Mouse (Mus musculus): ENCODE data around the gene Pla2g6. TPM values are rescaled to one million over a fixed set of nuclear protein-coding genes. Genes with fewer than 3 reads are reported as not detected.

Gene Pla2g6
- total and polyA plus RNA-seq, 3 experiments, result 26.1 to 50.1 (median 30.6) TPM

DNA sequence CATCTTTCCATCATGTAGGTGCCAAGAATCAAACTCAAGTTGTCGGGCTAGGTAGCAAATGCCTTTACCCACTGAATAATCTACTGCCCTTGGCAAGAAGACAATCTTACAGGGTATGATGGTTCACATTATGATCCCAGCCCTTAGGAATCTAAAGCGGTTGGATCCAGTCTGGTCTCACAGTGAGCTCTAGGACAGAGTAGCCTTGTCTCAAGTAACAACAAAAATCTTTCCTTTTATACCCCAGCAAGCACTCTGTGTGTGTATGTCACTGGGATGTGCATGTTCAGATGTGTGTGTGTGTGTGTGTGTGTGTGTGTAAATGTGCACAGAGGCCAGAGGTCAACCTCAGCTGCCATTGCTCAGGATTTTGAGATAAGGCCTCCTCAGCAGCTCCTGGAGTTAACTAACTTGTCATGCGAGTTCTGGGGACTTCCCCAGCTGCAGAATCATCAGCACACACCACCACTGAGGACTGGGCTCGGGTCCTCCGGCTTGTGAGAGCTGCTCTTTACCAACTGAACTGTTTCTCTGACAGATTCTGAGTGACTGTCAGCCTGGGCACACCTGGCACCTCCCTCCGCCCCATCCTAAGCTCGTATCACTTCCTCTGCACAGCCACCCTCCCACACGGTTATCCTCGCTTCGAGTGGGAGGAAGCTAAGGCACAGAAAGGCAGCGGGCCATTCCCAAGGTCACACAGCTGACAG lies 5.8 kb downstream of the Pla2g6 start:
- peak; percentile 48 for DNase-seq

DNA sequence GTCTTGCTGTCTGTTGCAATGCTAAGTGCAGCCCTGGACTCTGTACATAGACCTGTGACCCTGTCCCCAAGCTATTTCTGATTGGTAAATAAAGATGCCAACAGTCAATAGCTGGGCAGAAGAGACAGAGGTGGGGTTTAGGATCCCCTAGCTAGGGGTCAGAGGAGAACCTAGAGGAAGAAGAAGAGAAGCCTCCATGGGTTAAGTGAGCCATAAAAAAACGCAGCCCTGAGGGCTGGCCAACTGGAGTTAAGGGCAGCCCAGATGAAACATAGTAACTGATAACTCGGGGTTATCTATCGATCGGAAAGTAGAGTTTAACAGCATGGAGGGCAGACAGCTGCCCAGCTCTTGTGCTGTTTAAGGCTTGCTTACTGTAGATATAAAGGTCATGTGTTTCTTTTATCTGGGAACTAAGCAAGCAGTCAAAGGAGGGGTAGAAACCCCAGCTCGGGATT lies 6.4 kb downstream of the Pla2g6 start:
- DNase-seq, result no peak

DNA sequence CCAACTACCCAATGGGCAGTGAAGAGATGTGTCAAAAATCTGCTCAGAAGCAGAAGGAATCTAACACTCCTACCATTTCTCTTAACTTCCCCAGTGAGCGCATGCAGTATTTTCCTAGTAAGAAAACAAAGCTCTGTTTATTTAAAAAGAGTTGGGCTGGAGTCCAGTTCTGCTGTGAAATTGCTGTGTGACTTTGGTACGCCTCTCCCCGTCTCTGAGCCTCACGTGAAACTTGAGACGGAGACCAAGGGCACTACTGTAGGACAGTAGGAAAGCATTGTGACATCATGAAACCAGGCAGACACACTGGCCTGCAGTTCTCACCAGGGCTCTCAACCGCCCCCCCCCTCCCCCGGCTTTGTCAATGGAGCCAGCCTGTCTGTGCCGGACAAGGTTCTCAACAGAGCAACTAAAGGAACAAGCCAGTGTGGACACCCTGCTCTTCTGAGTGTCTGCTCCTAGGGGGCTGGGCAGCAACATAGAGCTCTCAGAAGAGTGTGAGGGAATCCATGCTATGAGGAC lies 14.3 kb downstream of the Pla2g6 start:
- DNase-seq, result no peak

DNA sequence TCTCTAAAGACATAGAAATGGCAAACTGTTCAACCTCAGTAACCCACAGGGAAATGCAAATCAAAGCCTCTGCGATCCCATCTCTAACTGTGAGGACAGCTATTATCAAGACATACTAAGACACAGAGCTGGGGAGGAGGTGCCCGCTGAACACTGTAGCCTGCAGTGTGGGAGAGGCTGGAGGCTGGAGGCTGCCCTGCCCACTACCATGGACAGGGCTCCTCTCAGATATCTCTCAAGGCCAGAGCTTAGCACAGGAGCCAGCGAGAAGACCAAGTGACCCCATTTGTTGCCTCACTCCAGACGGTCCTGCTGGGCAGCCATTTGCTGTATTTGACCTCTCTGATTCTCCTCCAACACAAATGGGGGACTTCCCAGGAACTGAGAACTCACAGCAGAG lies 20.3 kb downstream of the Pla2g6 start:
- peak; percentile 27 for DNase-seq

DNA sequence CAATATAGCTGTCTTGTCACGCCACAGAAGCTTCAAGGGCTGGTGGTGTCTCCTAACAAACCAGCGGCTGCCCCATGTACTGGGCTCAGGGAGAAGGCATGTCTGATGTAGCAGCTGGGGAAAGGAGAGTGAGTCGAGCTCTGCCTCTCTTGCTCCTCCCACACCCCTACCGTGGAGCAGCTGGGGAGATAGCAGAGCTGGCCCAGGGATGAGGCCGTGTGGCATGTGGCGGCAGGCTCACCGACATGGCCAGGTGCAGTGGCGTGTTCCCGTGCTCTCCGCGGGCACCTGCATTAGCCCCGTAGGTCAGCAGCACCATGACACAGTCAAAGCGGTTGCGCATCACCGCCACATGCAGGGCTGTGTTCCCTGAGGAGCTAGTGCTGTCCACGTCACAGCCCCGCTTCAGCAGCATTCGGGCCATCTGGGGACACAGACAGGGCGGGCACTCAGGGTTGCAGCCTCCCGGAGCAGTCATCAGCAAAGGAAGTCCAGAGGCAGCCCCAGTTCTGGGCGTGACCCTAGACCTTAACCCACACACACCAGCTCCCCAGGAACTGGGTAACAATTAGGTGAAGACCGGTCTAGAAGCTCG lies 22.1 kb downstream of the Pla2g6 start:
- DNase-seq, result no peak

DNA sequence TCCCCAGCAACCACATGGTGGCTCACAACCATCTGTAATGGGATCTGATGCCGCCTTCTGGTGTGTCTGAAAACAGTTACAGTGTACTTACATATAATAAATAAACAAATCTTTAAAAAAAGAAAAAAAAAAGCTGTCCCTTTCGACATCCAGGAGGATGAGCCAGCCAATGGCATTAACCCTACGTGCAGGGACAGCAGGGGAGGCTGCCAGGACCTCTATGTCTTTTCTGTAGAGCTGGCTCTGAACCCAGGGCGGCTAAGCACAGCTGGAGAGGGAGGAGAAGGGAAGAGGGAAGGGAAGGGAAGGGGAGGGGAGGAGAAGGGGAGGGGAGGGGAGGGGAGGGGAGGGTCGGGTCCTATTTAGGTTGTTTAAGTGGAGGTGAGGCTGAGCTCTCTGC lies 23.4 kb downstream of the Pla2g6 start:
- DNase-seq, result no peak

DNA sequence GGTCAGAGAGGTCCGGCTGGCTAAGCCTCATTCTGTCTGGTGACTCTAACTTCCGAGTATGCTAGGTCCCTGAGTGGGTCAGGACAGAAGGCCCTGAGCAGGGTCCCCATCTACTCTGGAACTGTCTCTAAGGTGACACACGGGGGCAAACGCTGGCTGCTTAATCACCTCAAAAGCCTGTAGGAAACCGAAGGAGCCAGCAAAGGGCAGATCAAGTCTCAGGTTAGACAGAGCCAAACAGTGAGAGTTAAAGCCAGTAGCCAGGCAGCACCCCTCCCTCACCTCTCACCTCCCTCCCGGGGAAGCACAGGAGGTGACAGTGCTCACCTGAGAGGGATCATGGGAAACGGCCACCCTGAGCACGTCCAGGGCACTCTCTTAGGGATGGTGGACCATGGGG lies 24.5 kb downstream of the Pla2g6 start:
- no peak for DNase-seq

DNA sequence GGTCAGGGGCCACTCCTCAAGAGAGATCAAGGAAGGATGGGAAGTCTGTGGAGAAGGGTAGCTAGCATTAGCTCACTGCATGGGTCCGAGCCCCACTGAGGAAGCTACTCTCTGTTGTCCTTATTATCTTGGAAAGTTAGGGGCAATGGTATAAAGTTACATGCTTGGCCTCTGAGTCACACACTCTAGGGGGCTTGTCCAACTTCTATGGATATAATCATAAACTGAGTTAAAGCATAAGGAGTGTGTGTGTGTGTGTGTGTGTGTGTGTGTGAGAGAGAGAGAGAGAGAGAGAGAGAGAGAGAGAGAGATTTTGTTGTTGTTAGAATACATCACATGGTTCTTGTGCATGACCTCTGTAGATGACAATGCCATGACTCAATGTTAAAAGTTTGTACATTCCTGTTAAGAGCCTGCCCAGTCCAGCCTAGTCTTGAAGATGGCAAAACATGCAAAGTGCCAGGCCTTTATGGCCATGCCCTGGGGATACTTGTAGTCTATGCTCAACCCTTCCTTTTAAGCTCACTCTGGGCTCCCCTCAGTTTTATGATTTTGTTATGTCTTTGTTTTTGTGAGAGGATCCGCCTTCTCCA lies 28.5 kb downstream of the Pla2g6 start:
- no peak for DNase-seq

DNA sequence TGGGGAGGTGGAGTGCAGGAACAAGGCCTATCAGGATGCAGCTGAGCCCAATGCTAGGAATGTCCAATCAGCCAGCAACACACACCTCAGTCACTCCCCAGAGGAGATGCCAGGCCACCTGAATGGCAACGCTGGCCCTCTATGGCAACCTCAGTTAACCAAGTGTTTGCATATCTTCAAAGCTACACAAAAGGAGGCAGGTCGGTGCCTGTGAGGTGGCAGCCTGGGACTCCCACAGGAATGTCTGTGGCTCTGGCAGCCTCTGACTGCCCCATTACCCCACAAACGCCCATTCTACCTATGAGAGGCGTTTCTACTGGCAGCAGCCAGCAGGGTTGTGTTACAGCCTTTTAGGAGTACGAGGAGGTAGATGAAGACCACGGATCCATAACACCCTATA lies 29.6 kb downstream of the Pla2g6 start:
- no peak for DNase-seq

DNA sequence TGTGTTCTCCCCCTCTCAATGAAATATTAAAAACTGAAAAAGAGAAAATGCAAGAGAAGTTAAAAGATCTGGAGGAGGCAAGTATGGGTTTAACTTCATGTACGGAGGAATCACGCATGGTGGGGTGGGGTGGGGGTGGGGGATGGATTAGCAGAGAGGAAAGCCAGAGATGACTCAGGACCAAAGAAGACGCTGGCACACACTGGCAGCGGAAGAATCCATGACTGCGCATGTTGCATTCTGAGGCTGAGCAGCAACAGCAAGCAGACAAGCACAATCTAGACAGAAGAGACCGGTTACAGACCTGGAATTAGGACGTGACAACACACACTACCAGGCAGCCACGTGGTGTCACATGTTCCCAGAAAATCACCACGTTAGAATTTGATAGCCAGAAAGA lies 35.4 kb downstream of the Pla2g6 start:
- no peak for DNase-seq

DNA sequence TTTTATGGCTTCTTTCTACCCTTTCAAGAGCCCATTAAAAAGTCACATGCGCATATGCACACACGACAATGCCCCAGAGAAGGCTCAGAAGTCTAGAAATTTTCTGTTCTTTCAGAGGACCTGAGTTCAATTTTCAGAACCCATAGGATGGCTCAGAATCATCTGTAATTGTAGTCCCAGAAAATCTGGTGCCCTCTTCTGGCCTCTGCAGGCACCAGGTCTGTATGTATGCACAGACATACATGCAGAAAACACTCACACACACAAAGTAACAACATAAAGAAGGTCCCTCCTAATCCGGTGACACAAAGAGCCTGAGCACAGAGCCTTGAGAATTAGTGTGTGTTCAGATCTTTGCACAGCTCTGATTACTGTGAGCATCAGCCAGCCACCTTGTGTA lies 37.9 kb downstream of the Pla2g6 start:
- DNase-seq, result no peak

DNA sequence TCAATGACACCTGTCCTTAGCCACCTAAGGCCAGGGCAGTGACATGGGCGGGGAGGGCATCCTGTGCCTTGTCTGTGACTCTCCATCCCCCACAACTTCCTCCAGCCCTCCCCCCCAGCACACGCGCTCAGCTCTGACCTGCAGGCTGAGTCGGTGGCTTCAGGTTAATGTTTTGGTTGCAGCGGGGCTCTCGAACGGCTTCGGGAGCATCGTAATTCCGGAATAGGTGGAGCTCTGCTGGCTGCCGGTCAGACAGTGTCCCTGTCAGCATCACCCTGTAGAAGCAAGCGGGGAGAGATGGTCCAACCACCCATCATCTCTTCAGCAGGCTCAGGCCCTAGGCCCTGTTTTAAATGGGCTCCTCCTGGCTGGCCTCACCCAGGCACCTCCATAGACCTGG lies 38.7 kb downstream of the Pla2g6 start:
- DNase-seq, result no peak

DNA sequence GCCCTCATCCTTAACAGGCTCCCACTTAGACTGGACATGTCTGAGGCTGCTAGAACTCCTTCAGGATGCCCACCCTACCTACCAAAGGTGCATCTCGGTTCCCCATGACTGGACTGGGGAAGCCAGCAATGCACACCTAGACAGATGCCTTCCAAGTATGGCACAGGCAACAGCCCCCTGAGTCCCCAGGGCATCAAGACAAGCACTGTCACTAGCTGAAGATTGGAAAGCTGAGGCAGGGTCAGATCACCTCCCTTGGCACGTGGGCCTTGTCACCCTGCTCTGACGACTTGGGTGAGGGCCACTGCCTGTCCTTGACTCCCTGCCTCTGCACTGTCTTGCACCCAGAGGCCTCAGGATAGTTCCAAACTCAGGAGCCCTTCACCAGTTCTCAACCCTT lies 39.8 kb downstream of the Pla2g6 start:
- DNase-seq, result no peak

DNA sequence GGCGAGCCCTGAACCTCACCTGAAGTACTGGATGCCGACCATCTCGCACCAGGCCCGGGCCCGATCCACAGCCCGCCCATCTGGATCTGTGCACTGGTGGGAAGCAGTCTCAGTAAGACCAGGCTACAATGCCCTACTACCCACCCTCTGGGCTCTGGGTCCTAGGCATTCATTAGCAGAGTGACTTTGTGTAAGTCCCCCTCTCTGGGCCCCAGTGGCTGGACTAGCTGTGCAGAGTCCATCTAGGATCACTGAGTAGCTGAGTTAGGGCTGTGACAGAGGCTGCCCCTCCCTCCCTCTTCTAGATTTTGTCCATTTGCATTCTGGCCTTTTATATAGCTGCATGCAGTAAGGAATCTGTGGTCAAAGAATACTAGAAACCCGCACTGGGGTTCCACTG lies 41.1 kb downstream of the Pla2g6 start:
- no peak for DNase-seq

DNA sequence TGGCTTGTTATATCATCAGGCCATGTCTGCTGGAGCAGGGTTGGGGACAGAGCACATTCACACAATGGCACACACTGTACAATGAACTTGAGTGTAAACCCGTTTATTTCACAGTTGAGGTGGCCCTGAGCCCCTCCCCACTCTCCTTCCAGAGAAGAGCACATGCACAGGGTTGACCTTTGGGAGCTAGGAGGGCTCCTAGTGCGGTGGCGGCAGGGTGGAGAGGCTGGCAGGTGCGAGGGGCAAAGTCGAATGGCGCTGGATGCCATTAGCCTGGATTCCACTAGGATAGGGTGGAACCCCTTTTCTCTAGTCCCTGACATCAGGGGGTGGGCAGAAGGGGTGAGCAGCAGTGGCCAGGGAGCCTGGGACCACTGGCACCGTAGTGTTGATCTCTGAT lies 42.0 kb downstream of the Pla2g6 start:
- no peak for DNase-seq

DNA sequence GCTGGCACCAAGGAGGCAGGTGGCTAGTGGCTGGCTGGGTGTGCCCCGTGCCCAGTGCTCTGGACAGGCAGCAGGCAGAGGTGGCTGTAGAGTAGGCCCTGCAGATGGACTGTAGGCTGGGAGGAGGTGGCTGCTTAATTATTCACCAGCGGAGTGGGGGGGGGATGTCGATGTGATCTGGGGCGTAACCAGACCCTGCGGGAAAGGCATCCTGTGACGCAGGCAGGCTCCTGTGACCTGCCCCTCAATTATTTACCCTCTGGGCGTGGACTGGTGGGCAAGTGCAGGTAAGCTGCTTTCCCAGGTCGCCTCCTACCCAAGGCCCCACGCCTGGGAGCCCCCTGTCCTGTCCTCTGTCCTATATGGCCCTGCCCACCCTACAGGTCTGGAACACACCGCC lies 42.8 kb downstream of the Pla2g6 start, which contains the start of gene Baiap2l2:
Gene Baiap2l2, minus strand, starts transcription at position 139 of the 400 bp plus-strand sequence.
- no peak for DNase-seq

DNA sequence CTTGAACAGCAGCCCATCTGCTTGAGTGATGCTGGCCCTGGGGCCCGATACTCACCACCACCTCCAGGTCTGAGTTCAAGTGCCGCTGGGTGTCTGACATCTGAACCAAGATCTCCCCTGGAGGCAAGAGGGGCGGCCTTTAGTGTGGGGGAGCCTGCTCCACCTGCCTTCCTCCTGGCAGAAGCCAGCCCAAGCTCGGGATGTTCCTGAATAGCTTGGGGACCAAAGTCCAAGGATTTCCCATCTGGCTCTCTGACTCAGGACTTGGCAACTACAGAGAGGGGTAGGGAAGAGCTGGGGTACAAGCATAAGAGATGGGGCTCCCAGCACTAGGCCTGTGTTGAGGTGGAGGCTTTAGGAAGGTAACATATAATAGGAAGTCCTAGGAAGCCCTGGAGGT lies 44.8 kb downstream of the Pla2g6 start:
- no peak for DNase-seq

DNA sequence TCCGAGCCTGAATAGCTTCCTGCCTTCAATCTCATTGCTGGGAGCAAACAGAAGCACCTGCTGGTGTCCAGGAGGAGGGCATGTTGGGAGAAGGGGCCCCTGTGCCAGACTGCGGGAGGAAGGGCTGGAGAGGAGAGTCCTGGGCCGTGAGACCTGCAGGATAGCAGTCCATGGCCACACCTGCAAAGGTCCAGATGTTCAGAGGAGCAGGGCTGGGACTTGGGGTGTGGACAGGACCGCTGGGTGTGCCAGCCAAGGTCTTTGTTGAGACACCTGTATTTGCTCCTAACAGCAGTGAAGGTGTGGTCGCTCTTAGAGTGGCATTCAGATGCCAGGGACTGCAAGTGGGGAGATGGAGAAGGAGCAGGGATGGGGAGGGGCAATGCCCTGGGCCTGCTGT lies 45.8 kb downstream of the Pla2g6 start:
- DNase-seq, result no peak

DNA sequence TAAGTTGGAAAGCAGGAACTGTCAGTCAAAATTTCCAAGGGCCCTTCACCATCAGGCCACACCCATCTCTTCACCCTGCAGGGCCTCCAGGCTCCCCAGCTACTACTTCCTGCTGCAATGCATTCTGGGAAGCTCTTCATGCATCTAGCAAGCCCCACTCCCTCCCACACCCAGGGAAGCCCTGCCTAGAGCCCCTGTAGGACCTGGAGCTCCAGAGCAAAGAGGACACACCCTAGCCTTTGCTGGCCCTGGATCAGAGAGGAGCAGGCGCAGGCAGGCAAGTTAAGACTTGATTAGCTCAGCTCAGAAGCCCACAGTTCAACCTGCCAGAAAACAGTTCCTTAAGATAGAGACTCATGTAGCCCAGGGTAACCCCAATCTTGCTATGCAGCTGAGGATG lies 46.8 kb downstream of the Pla2g6 start:
- DNase-seq, result no peak

DNA sequence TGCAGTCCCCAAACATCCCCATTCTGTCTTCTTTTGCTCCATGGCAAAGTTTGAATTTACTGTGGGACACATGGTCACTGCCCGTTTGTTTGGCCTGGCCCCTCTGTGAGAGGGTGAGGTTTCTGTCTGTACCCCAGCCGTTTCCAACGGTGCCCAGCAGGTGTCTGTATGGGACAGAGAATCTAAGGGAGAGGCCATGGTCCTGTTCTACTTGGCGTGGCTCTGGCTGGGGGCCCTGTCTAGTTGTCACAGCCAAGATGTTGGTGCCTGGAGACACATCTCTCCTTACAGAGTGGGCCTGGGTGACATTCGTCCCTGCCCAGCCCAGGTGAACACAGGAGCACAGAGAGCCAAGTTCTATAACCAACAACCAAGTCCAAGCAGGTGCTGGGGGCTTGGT lies 47.3 kb downstream of the Pla2g6 start:
- no peak for DNase-seq

DNA sequence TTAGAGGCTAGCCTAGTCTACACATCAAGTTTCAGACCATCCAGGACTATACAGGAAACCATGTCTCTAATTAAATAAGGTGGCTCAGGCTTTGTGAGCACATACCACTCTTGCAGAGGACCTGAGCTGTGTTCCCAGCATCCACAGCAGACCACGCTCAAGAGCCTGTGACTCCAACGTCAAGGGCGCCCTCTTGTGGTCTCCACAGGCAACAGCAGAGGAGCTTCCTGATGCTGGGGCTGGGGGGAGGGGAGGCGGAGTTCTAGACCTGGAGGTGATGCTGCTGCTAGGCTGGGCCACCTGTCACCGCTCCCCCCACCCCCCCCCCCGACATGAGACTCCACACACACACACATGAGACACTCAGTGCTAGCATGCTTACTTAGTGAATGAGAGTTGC lies 48.0 kb downstream of the Pla2g6 start:
- no peak for DNase-seq

DNA sequence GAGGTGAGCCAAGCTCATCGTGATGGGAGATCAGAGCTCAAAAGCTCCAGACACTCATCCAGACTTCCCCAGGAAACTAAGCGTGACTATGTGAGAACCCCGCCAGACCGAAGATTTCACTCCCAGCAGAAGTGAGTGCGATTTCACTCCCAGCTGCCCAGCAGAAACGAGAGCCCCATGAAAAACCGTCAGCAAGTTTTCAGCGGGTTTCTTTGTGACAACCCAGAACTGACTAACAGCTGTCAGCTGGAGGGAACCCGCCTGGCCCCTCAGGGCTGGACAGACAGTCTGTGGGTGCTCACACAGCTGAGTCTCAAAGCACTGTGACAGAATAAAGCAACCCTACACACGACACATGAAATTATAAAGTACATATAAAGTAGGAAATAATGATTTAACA lies 50.5 kb downstream of the Pla2g6 start:
- no peak for DNase-seq

DNA sequence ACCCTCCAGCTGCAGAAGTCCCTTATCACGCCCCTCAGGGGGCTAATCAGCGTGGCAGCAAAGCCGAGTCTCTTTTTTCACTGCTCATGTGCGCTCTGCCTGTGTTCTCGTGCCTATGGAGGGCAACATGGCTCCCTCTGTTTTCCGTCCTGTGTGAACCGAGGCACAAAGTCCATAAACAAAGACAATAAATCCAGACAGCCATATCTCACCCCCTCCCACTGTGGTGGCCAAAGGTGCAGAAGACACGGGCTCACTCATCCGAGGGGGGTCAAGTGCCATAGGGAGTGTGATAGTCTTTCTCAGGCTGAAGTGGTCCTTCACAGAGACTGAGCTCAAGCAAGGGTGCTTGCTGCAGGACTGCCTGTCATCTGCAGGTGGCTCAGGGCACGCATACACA lies 55.2 kb downstream of the Pla2g6 start:
- no peak for DNase-seq
